Mouse (Mus musculus): ENCODE results near the gene Cryaa. TPM values are rescaled to one million over a fixed set of nuclear protein-coding genes. Genes with fewer than 3 reads are reported as not detected.

Cryaa gene
- total RNA-seq, 1 experiment from 2014 or later: 1.0 TPM

Other genes with a start within 250 kb of the Cryaa start
- 9.6 and 10.9 TPM in 2 replicates for gene Wdr4, start 157.8 kb upstream of the Cryaa start, total RNA-seq (2017)
- gene Ndufv3, start 157.7 kb upstream of the Cryaa start, total RNA-seq (2017): 69.1 and 76.3 TPM in 2 replicates
- gene Pknox1, start 113.1 kb upstream of the Cryaa start, total RNA-seq (2017): 57.5 and 63.9 TPM in 2 replicates
- gene Cbs, start 40.6 kb upstream of the Cryaa start, total RNA-seq (2017): not detected in 2 replicates
- gene U2af1, start 18.9 kb upstream of the Cryaa start, total RNA-seq (2017): 84.4 and 96.3 TPM in 2 replicates
- 79.1 and 90.7 TPM in 2 replicates for gene Sik1, start 178.0 kb downstream of the Cryaa start, total RNA-seq (2017)